Mouse (Mus musculus) heart, postnatal 0 days (tissue): ENCODE data around the gene Epas1.

Experiments used
- CTCF ChIP-seq: IDR thresholded peaks from 2 replicates; pipeline ENCODE4 v1.5.1; 2016; ENCODE audit warnings: antibody characterized with exemption, control low read depth, low read depth
- EP300 ChIP-seq: IDR thresholded peaks from 2 replicates; pipeline ENCODE4 v1.6.1; 2016; ENCODE audit warnings: antibody characterized with exemption, low read depth

- TF ChIP-seq CTCF, result no peak
- no peak for TF ChIP-seq EP300
These were observed 32.1 kb downstream of the Epas1 start for GRCm38 (mm10) chr17:86785612-86786011.
